In the genomic region with DNA sequence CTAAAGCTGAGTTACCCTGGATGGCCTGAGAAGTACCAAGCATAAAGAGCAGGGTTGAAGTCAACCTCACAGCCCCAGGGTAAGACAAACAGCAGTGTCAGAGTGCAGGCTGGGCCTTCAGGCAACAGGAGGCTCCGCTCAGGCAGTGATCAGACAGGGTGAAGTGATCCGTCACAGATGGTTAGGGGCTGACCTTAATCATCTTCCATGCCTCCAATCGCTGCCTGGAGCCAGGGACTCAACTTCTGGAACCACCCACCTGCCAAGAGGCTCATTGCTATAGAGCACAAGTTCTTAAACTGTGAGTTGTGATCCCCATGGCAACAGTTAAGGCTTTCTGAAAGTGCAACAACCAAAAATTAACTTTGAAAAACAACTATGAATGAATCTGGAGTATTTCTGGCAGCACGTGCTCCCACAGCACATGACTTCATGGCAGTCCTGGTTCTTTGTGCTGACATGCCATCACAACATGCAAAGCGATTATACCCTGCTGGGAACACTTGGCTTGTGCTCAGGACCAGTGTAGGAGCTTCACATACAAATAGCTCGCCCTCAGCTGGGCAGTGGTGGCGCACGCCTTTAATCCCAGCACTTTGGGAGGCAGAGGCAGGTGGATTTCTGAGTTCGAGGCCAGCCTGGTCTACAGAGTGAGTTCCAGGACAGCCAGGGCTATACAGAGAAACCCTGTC, we compare ENCODE assay signal across 8 mouse cellular contexts. TPM values are rescaled to one million over a fixed set of nuclear protein-coding genes. Genes with fewer than 3 reads are reported as not detected.
DNase-seq lines count a peak whose midpoint lies in the region; ATAC-seq and TF ChIP-seq lines count a peak whose summit lies in the region.

No protein-coding gene starts in this region.

- no peak overlapping the region for H3K4me2 ChIP-seq in heart, postnatal 0 days (ENCODE audit: low read depth, low read length)

- H3K36me3 ChIP-seq in heart, postnatal 0 days (replicated peaks; ENCODE audit: control insufficient read depth, insufficient read depth, low read length), result no peaks in the 10 kb centered on the region
- H3K36me3 ChIP-seq in heart, adult 2 months (ENCODE audit: control insufficient read depth, insufficient read depth, low read length), result no peaks in the 10 kb centered on the region; the same call in 1 of the 2 replicates

- no peak for TF ChIP-seq POLR2A in heart, adult 2 months (IDR thresholded peaks at IDR 0.05; ENCODE audit: insufficient read depth, low read depth, low read length)

- H3K9me3 ChIP-seq in heart, postnatal 0 days (replicated peaks; ENCODE audit: control insufficient read depth, low read length), result no peaks in the 10 kb centered on the region

- DNase-seq in heart, postnatal 0 days (ENCODE audit: low spot score), result no peak
- DNase-seq in heart, adult 2 months, result no peak
- DNase-seq in urinary bladder, postnatal 14 days (ENCODE audit: low spot score), result peak; percentile 15
- DNase-seq in urinary bladder, postnatal 4 days (ENCODE audit: low spot score in 2 of 2), result no peak
- peak; percentile 6 to 19 for DNase-seq in kidney, postnatal 4 days
- DNase-seq in adrenal gland, postnatal 4 days (ENCODE audit: low spot score in 2 of 2), result no peak

- 0 out of 2 replicates have a peak, but pooled peaks have one; percentile 44 for ATAC-seq in heart, postnatal 0 days (ENCODE audit: insufficient read depth, low read depth)
- no peak for ATAC-seq in CD4-positive, CD25-positive, alpha-beta regulatory T cell, adult 4 months
- no peak for ATAC-seq in inflammation-experienced regulatory T-cells, adult 6 months

- intact Hi-C loops in heart, adult 2 months (cut with DNase I), result no loop called here

- TF ChIP-seq EP300 in heart, postnatal 0 days (IDR thresholded peaks at IDR 0.05; ENCODE audit: low read depth), result no peak
- no peak for TF ChIP-seq EP300 in heart, adult 2 months (IDR thresholded peaks at IDR 0.05; ENCODE audit: insufficient read depth, low read depth, low read length)

- no peak overlapping the region for H3K4me3 ChIP-seq in heart, postnatal 0 days (ENCODE audit: low read depth, low read length)
- H3K4me3 ChIP-seq in heart, adult 2 months, result no peak overlapping the region

- H3K27ac ChIP-seq in heart, postnatal 0 days (ENCODE audit: low read depth), result no peak overlapping the region; the same call in 1 of the 2 replicates
- no peak overlapping the region for H3K27ac ChIP-seq in heart, adult 2 months

- no peak for TF ChIP-seq CTCF in heart, postnatal 0 days (IDR thresholded peaks at IDR 0.05; ENCODE audit: low read depth)
- no peak for TF ChIP-seq CTCF in heart, adult 2 months (IDR thresholded peaks at IDR 0.05)

- no peaks in the 10 kb centered on the region for H3K4me1 ChIP-seq in heart, postnatal 0 days (ENCODE audit: control insufficient read depth, insufficient read depth)
- peaks cover 1% of the 10 kb centered on the region; the same call in 1 of the 2 replicates for H3K4me1 ChIP-seq in heart, adult 2 months (ENCODE audit: control insufficient read depth, insufficient read depth, low read length)

- peaks cover 4% of the 10 kb centered on the region for H3K79me2 ChIP-seq in heart, adult 2 months (replicated peaks; ENCODE audit: control insufficient read depth, insufficient read depth, low read length)

- 67% methylated on average over 9 of the region's 9 CpGs for WGBS in heart, postnatal 0 days
- WGBS in heart, adult 2 months, result 64% methylated on average over 9 of the region's 9 CpGs

- no peaks in the 10 kb centered on the region for H3K27me3 ChIP-seq in heart, postnatal 0 days (ENCODE audit: control insufficient read depth, insufficient read depth, low read length)
- H3K27me3 ChIP-seq in heart, adult 2 months (ENCODE audit: control insufficient read depth, insufficient read depth, low read length), result no peaks in the 10 kb centered on the region

- H3K9ac ChIP-seq in heart, postnatal 0 days (replicated peaks; ENCODE audit: low read depth, low read length), result no peak overlapping the region
- no peak overlapping the region for H3K9ac ChIP-seq in heart, adult 2 months (ENCODE audit: low read depth, low read length)

RNA-seq across cellular contexts. Expression of a gene that starts 46.3 kb away (rescaled TPM):
- total RNA-seq in heart, postnatal 0 days (2014; rRNA removed; ENCODE audit: low replicate concordance), result 146 and 248 TPM in 2 replicates
- 105 and 140 TPM in 2 replicates for polyA plus RNA-seq in heart, postnatal 0 days (2015; fragmentation: Nextera tagmentation; extraction: Ambion mirVana)
- 100 to 1,000 TPM; 249 to 283 TPM for total RNA-seq in heart, adult 2 months (2021)
- 32.7 and 59.1 TPM in 2 replicates for polyA plus RNA-seq in heart, adult 2 months (2012; rRNA removed)
- polyA plus RNA-seq in CD4-positive, CD25-positive, alpha-beta regulatory T cell, adult 4 months (2017; shearing (Covaris generic)), result 10 to 100 TPM; 12.1 to 20.8 TPM
- 10 to 100 TPM; 17.6 to 23.4 (median 19.2) TPM for polyA plus RNA-seq in inflammation-experienced regulatory T-cells, adult 6 months (2017; shearing (Covaris generic))
- 10 to 100 TPM; 74.0 to 79.3 TPM for total RNA-seq in adrenal gland, postnatal 4 days (2021)

Comparison
In these comparisons a context has a peak if more than half of its experiments do, and no peak if none do; other contexts are left out.
1. DNase-seq: peak in urinary bladder, postnatal 14 days (single experiment) and kidney, postnatal 4 days (2 of 2); none in heart, postnatal 0 days (single experiment), heart, adult 2 months (0 of 2), urinary bladder, postnatal 4 days (0 of 2) and adrenal gland, postnatal 4 days (0 of 2).